Mouse (Mus musculus): ENCODE results near the gene 4931409K22Rik. TPM values are rescaled to one million over a fixed set of nuclear protein-coding genes. Genes with fewer than 3 reads are reported as not detected.

Gene 4931409K22Rik
- total and polyA plus RNA-seq, 3 experiments = not detected

GRCm38 (mm10) chr5:24524522-24524921 lies 32.1 kb downstream of the 4931409K22Rik start:
- no peaks in the 10 kb centered on the region for H3K79me2 ChIP-seq (replicated peaks; ENCODE audit: control insufficient read depth, extremely low read depth, insufficient read depth, poor library complexity, severe bottlenecking)
- in situ Hi-C loops (cut with MboI; ENCODE audit: low pct_ligation_motif_present, low pct_unique_long_range_greater_than_20kb, low sequenced_read_pairs) = no loop called here
- no peaks in the 10 kb centered on the region for H3K4me1 ChIP-seq (ENCODE audit: control insufficient read depth in 1 of 2, insufficient read depth in 2 of 2)
- no peak overlapping the region for H3K27ac ChIP-seq (ENCODE audit: insufficient read depth, low read depth)
- no peaks in the 10 kb centered on the region for H3K36me3 ChIP-seq (replicated peaks in 1 of 2; ENCODE audit: control insufficient read depth in 1 of 2, insufficient read depth in 1 of 2, low read length in 1 of 2)
- DNase-seq (ENCODE audit: extremely low read depth) = no peak
- peaks cover 4% of the 10 kb centered on the region for H3K9me3 ChIP-seq (replicated peaks; ENCODE audit: low read length)
- TF ChIP-seq BHLHE40 (IDR thresholded peaks at IDR 0.05; ENCODE audit: low read depth, low read length) = no peak
- no peak for TF ChIP-seq JUND (conservative IDR thresholded peaks at IDR 0.05; ENCODE audit: low read depth, low read length)
- TF ChIP-seq TCF12 (IDR thresholded peaks at IDR 0.05; ENCODE audit: low read depth, low read length) = no peak
- TF ChIP-seq NELFE (IDR thresholded peaks at IDR 0.05; ENCODE audit: low read depth, low read length) = no peak
- TF ChIP-seq SMC3 (IDR thresholded peaks at IDR 0.05; ENCODE audit: low read depth, low read length) = no peak
- no peak for TF ChIP-seq KAT2A (IDR thresholded peaks at IDR 0.05; ENCODE audit: insufficient replicate concordance, low read length)
- no peak for TF ChIP-seq USF2 (conservative IDR thresholded peaks at IDR 0.05; ENCODE audit: low read depth, low read length)
- H3K4me3 ChIP-seq (replicated peaks in 1 of 3; ENCODE audit: low read depth in 2 of 3, low read length in 2 of 3, poor library complexity in 1 of 3) = no peak overlapping the region
- H3K4me2 ChIP-seq (ENCODE audit: insufficient read depth, low read depth, poor library complexity, severe bottlenecking) = no peak overlapping the region
- dilution Hi-C loops (cut with MboI; ENCODE audit: extremely low pct_ligation_motif_present, extremely low pct_unique_long_range_greater_than_20kb, low sequenced_read_pairs) = no loop called here
- H3K27me3 ChIP-seq (replicated peaks) = peaks cover 44% of the 10 kb centered on the region
- no peak overlapping the region for H3K9ac ChIP-seq (ENCODE audit: insufficient read depth, low read depth)

GRCm38 (mm10) chr5:24523806-24524205 lies 32.8 kb downstream of the 4931409K22Rik start:
- Histone ChIP-seq H3K9me3 (replicated peaks; ENCODE audit: low read length) (peaks cover 4% of the 10 kb centered on the region), H3K27me3 (replicated peaks) (peaks cover 43% of the 10 kb centered on the region), H3K4me3 (replicated peaks in 1 of 3; ENCODE audit: low read depth in 2 of 3, low read length in 2 of 3, poor library complexity in 1 of 3) (no peak overlapping the region), H3K4me2 (ENCODE audit: insufficient read depth, low read depth, poor library complexity, severe bottlenecking) (no peak overlapping the region), H3K27ac (ENCODE audit: insufficient read depth, low read depth) (no peak overlapping the region), H3K9ac (ENCODE audit: insufficient read depth, low read depth) (no peak overlapping the region), H3K79me2 (replicated peaks; ENCODE audit: control insufficient read depth, extremely low read depth, insufficient read depth, poor library complexity, severe bottlenecking) (no peaks in the 10 kb centered on the region), H3K36me3 (replicated peaks in 1 of 2; ENCODE audit: control insufficient read depth in 1 of 2, insufficient read depth in 1 of 2, low read length in 1 of 2) (no peaks in the 10 kb centered on the region), H3K4me1 (ENCODE audit: control insufficient read depth in 1 of 2, insufficient read depth in 2 of 2) (no peaks in the 10 kb centered on the region)
- TF ChIP-seq GABPA (IDR thresholded peaks at IDR 0.05; ENCODE audit: insufficient replicate concordance, low read depth, low read length) (no peak), POLR2A (IDR thresholded peaks at IDR 0.05; ENCODE audit: low read depth, low read length) (no peak), POLR2AphosphoS2 (IDR thresholded peaks at IDR 0.05; ENCODE audit: low read depth, low read length) (no peak), JUN (IDR thresholded peaks at IDR 0.05; ENCODE audit: insufficient read depth, low read depth, low read length) (no peak), ZKSCAN1 (IDR thresholded peaks at IDR 0.05; ENCODE audit: borderline replicate concordance, low read depth, low read length) (no peak), MYC (IDR thresholded peaks at IDR 0.05; ENCODE audit: low read depth, low read length) (no peak), MAZ (IDR thresholded peaks at IDR 0.05; ENCODE audit: low read depth, low read length) (no peak), SMC3 (IDR thresholded peaks at IDR 0.05; ENCODE audit: low read depth, low read length) (no peak), UBTF (IDR thresholded peaks at IDR 0.05; ENCODE audit: low read depth, low read length) (no peak), NELFE (IDR thresholded peaks at IDR 0.05; ENCODE audit: low read depth, low read length) (no peak), KAT2A (IDR thresholded peaks at IDR 0.05; ENCODE audit: insufficient replicate concordance, low read length) (no peak), CTCF (conservative IDR thresholded peaks at IDR 0.05 in 1 of 2, IDR thresholded peaks at IDR 0.05 in 1 of 2; ENCODE audit: low read depth in 2 of 2, low read length in 2 of 2) (no peak), HCFC1 (IDR thresholded peaks at IDR 0.05; ENCODE audit: low read depth, low read length) (no peak), E2F4 (IDR thresholded peaks at IDR 0.05; ENCODE audit: insufficient replicate concordance, low read depth, low read length) (no peak)
- dilution Hi-C loops (cut with MboI; ENCODE audit: extremely low pct_ligation_motif_present, extremely low pct_unique_long_range_greater_than_20kb, low sequenced_read_pairs) = no loop called here
- in situ Hi-C loops (cut with MboI; ENCODE audit: low pct_ligation_motif_present, low pct_unique_long_range_greater_than_20kb, low sequenced_read_pairs) = no loop called here
- DNase-seq (ENCODE audit: extremely low read depth) = no peak

All from CH12.LX (cell line).